Mouse (Mus musculus): ENCODE results near the gene Zfp62. TPM values are rescaled to one million over a fixed set of nuclear protein-coding genes. Genes with fewer than 3 reads are reported as not detected.

Zfp62 gene
- polyA plus RNA-seq, 1 experiment, result 3.3 TPM

GRCm38 (mm10) chr11:49264081-49264480, 61.0 kb downstream of the Zfp62 start:
- Histone ChIP-seq H3ac (ENCODE audit: control insufficient read depth, insufficient read length, low read depth) (no peak overlapping the region), H3K27me3 (ENCODE audit: control insufficient read depth, insufficient read depth, insufficient read length) (no peaks in the 10 kb centered on the region), H3K79me3 (ENCODE audit: low read depth) (peaks cover 4% of the 10 kb centered on the region), H3K4me3 (ENCODE audit: insufficient read depth, poor library complexity, severe bottlenecking) (no peak overlapping the region), H3K36me3 (ENCODE audit: control insufficient read depth, insufficient read depth) (peaks cover 42% of the 10 kb centered on the region), H3K79me2 (ENCODE audit: control insufficient read depth, insufficient read depth) (peaks cover 29% of the 10 kb centered on the region)
- TF ChIP-seq MYOD1 (IDR thresholded peaks at IDR 0.05; ENCODE audit: control insufficient read depth, insufficient read length, low read depth) (no peak), CTCF (IDR thresholded peaks at IDR 0.05; ENCODE audit: control insufficient read depth, insufficient read depth, insufficient read length) (no peak), USF1 (IDR thresholded peaks at IDR 0.05; ENCODE audit: low read depth) (no peak), CEBPB (IDR thresholded peaks at IDR 0.05; ENCODE audit: low read depth) (no peak), MAX (IDR thresholded peaks at IDR 0.05) (no peak), MYOG (IDR thresholded peaks at IDR 0.05; ENCODE audit: control insufficient read depth, extremely low read depth, insufficient read length) (no peak), FOSL1 (IDR thresholded peaks at IDR 0.05; ENCODE audit: insufficient read depth, low read length, poor library complexity, severe bottlenecking) (no peak)

GRCm38 (mm10) chr11:49264622-49265021, 61.5 kb downstream of the Zfp62 start:
- H3K36me3 ChIP-seq (ENCODE audit: control insufficient read depth, insufficient read depth), result peaks cover 39% of the 10 kb centered on the region
- no peak overlapping the region for H3ac ChIP-seq (ENCODE audit: control insufficient read depth, insufficient read length, low read depth)
- H3K79me3 ChIP-seq (ENCODE audit: low read depth), result peaks cover 4% of the 10 kb centered on the region

GRCm38 (mm10) chr11:49265101-49265500, 62.0 kb downstream of the Zfp62 start:
- H3ac ChIP-seq (ENCODE audit: control insufficient read depth, insufficient read length, low read depth), result no peak overlapping the region
- no peak overlapping the region for H3K4me3 ChIP-seq (ENCODE audit: insufficient read depth, poor library complexity, severe bottlenecking)
- H3K27me3 ChIP-seq (ENCODE audit: control insufficient read depth, insufficient read depth, insufficient read length), result no peaks in the 10 kb centered on the region
- no peak for TF ChIP-seq FOSL1 (IDR thresholded peaks at IDR 0.05; ENCODE audit: insufficient read depth, low read length, poor library complexity, severe bottlenecking)
- TF ChIP-seq CEBPB (IDR thresholded peaks at IDR 0.05; ENCODE audit: low read depth), result no peak
- TF ChIP-seq USF1 (IDR thresholded peaks at IDR 0.05; ENCODE audit: low read depth), result no peak
- TF ChIP-seq MAX (IDR thresholded peaks at IDR 0.05), result no peak
- TF ChIP-seq CTCF (IDR thresholded peaks at IDR 0.05; ENCODE audit: control insufficient read depth, insufficient read depth, insufficient read length), result no peak
- TF ChIP-seq MYOG (IDR thresholded peaks at IDR 0.05; ENCODE audit: control insufficient read depth, extremely low read depth, insufficient read length), result no peak
- no peak for TF ChIP-seq MYOD1 (IDR thresholded peaks at IDR 0.05; ENCODE audit: control insufficient read depth, insufficient read length, low read depth)
- H3K79me3 ChIP-seq (ENCODE audit: low read depth), result peaks cover 4% of the 10 kb centered on the region
- peaks cover 34% of the 10 kb centered on the region for H3K36me3 ChIP-seq (ENCODE audit: control insufficient read depth, insufficient read depth)
- peaks cover 23% of the 10 kb centered on the region for H3K79me2 ChIP-seq (ENCODE audit: control insufficient read depth, insufficient read depth)

More at GRCm38 (mm10) chr11:49264622-49265021, 61.5 kb downstream of the Zfp62 start:
- H3K79me2 ChIP-seq (ENCODE audit: control insufficient read depth, insufficient read depth), result peaks cover 28% of the 10 kb centered on the region
- no peak overlapping the region for H3K4me3 ChIP-seq (ENCODE audit: insufficient read depth, poor library complexity, severe bottlenecking)
- TF ChIP-seq CTCF (IDR thresholded peaks at IDR 0.05; ENCODE audit: control insufficient read depth, insufficient read depth, insufficient read length) (no peak), MYOD1 (IDR thresholded peaks at IDR 0.05; ENCODE audit: control insufficient read depth, insufficient read length, low read depth) (no peak), CEBPB (IDR thresholded peaks at IDR 0.05; ENCODE audit: low read depth) (no peak), MYOG (IDR thresholded peaks at IDR 0.05; ENCODE audit: control insufficient read depth, extremely low read depth, insufficient read length) (no peak), FOSL1 (IDR thresholded peaks at IDR 0.05; ENCODE audit: insufficient read depth, low read length, poor library complexity, severe bottlenecking) (no peak), MAX (IDR thresholded peaks at IDR 0.05) (no peak), USF1 (IDR thresholded peaks at IDR 0.05; ENCODE audit: low read depth) (no peak)
- H3K27me3 ChIP-seq (ENCODE audit: control insufficient read depth, insufficient read depth, insufficient read length), result no peaks in the 10 kb centered on the region

GRCm38 (mm10) chr11:49266671-49267070, 63.6 kb downstream of the Zfp62 start:
- H3K79me3 ChIP-seq (ENCODE audit: low read depth), result peaks cover 2% of the 10 kb centered on the region
- peaks cover 8% of the 10 kb centered on the region for H3K79me2 ChIP-seq (ENCODE audit: control insufficient read depth, insufficient read depth)
- H3K4me3 ChIP-seq (ENCODE audit: insufficient read depth, poor library complexity, severe bottlenecking), result no peak overlapping the region
- peaks cover 19% of the 10 kb centered on the region for H3K36me3 ChIP-seq (ENCODE audit: control insufficient read depth, insufficient read depth)
- no peak for TF ChIP-seq CTCF (IDR thresholded peaks at IDR 0.05; ENCODE audit: control insufficient read depth, insufficient read depth, insufficient read length)
- TF ChIP-seq MYOG (IDR thresholded peaks at IDR 0.05; ENCODE audit: control insufficient read depth, extremely low read depth, insufficient read length), result no peak
- TF ChIP-seq CEBPB (IDR thresholded peaks at IDR 0.05; ENCODE audit: low read depth), result no peak
- TF ChIP-seq MYOD1 (IDR thresholded peaks at IDR 0.05; ENCODE audit: control insufficient read depth, insufficient read length, low read depth), result no peak
- TF ChIP-seq FOSL1 (IDR thresholded peaks at IDR 0.05; ENCODE audit: insufficient read depth, low read length, poor library complexity, severe bottlenecking), result no peak
- no peak for TF ChIP-seq MAX (IDR thresholded peaks at IDR 0.05)
- no peak for TF ChIP-seq USF1 (IDR thresholded peaks at IDR 0.05; ENCODE audit: low read depth)
- H3K27me3 ChIP-seq (ENCODE audit: control insufficient read depth, insufficient read depth, insufficient read length), result no peaks in the 10 kb centered on the region
- no peak overlapping the region for H3ac ChIP-seq (ENCODE audit: control insufficient read depth, insufficient read length, low read depth)

GRCm38 (mm10) chr11:49267316-49267715, 64.2 kb downstream of the Zfp62 start:
- TF ChIP-seq CTCF (IDR thresholded peaks at IDR 0.05; ENCODE audit: control insufficient read depth, insufficient read depth, insufficient read length), result no peak
- TF ChIP-seq USF1 (IDR thresholded peaks at IDR 0.05; ENCODE audit: low read depth), result no peak
- TF ChIP-seq CEBPB (IDR thresholded peaks at IDR 0.05; ENCODE audit: low read depth), result no peak
- TF ChIP-seq MYOG (IDR thresholded peaks at IDR 0.05; ENCODE audit: control insufficient read depth, extremely low read depth, insufficient read length), result no peak
- no peak for TF ChIP-seq MAX (IDR thresholded peaks at IDR 0.05)
- no peak for TF ChIP-seq MYOD1 (IDR thresholded peaks at IDR 0.05; ENCODE audit: control insufficient read depth, insufficient read length, low read depth)
- TF ChIP-seq FOSL1 (IDR thresholded peaks at IDR 0.05; ENCODE audit: insufficient read depth, low read length, poor library complexity, severe bottlenecking), result no peak
- Histone ChIP-seq H3K79me3 (ENCODE audit: low read depth) (peaks cover 1% of the 10 kb centered on the region), H3K79me2 (ENCODE audit: control insufficient read depth, insufficient read depth) (peaks cover 1% of the 10 kb centered on the region), H3K4me3 (ENCODE audit: insufficient read depth, poor library complexity, severe bottlenecking) (no peak overlapping the region), H3K36me3 (ENCODE audit: control insufficient read depth, insufficient read depth) (peaks cover 12% of the 10 kb centered on the region), H3ac (ENCODE audit: control insufficient read depth, insufficient read length, low read depth) (no peak overlapping the region), H3K27me3 (ENCODE audit: control insufficient read depth, insufficient read depth, insufficient read length) (no peaks in the 10 kb centered on the region)
